Mouse (Mus musculus) midbrain, postnatal 0 days (tissue): ENCODE measurements around the gene Actg1. TPM values are rescaled to one million over a fixed set of nuclear protein-coding genes. Genes with fewer than 3 reads are reported as not detected.

Experiments used
- ATAC-seq: fragments of 200-750 bp; cut with Nextera tagmentation; 2 replicates; pipeline ENCODE4 v1.8.0; 2017; ENCODE audit warnings: moderate number of reproducible peaks, mild to moderate bottlenecking, moderate TSS enrichment, moderate library complexity; ENCODE audit not compliant: low FRiP score
- DNase-seq: peaks from one replicate; pipeline ENCODE4 v3.0.0-alpha.2; 2015; ENCODE audit warnings: low spot score
- H3K27ac ChIP-seq: fragments of 300-500 bp; sonication (generic); 2 replicates; pipeline ENCODE4 v1.5.1; 2014; ENCODE audit warnings: low read depth, mild to moderate bottlenecking, low read length, mixed read lengths
- H3K27me3 ChIP-seq: fragments of 300-500 bp; sonication (generic); 2 replicates; pipeline ENCODE4 v1.6.1; 2014; ENCODE audit warnings: low read length, control low read depth, mixed read lengths; ENCODE audit not compliant: insufficient read depth
- H3K36me3 ChIP-seq: fragments of 300-500 bp; sonication (generic); 2 replicates; pipeline ENCODE4 v1.6.1; 2014; ENCODE audit warnings: low read length, control low read depth, mixed read lengths; ENCODE audit not compliant: insufficient read depth
- H3K4me1 ChIP-seq: fragments of 300-500 bp; sonication (generic); 2 replicates; pipeline ENCODE4 v1.6.1; 2014; ENCODE audit warnings: mild to moderate bottlenecking, control low read depth, antibody characterized with exemption, low read length, mixed read lengths; ENCODE audit not compliant: insufficient read depth
- H3K4me2 ChIP-seq: fragments of 300-500 bp; sonication (generic); 2 replicates; pipeline ENCODE4 v1.6.1; 2014; ENCODE audit warnings: low read depth, mild to moderate bottlenecking, low read length, mixed read lengths; ENCODE audit not compliant: poor library complexity, severe bottlenecking
- H3K4me3 ChIP-seq: fragments of 300-500 bp; sonication (generic); 2 replicates; pipeline ENCODE4 v1.5.1; 2014; ENCODE audit warnings: low read depth, mild to moderate bottlenecking, low read length, moderate library complexity
- H3K9ac ChIP-seq: fragments of 300-500 bp; sonication (generic); replicated peaks from 2 replicates; pipeline ENCODE4 v1.6.1; 2014; ENCODE audit warnings: mild to moderate bottlenecking, low read length, moderate library complexity, mixed read lengths; ENCODE audit not compliant: poor library complexity, severe bottlenecking
- H3K9me3 ChIP-seq: fragments of 300-500 bp; sonication (generic); 2 replicates; pipeline ENCODE4 v1.6.1; 2016; ENCODE audit warnings: low read length, control low read depth
- CTCF ChIP-seq: IDR thresholded peaks from 2 replicates; pipeline ENCODE4 v1.5.1; 2016; ENCODE audit warnings: antibody characterized with exemption, mild to moderate bottlenecking
- WGBS: fragments of 180-500 bp; shearing (Covaris S2); extraction: QIAGEN DNeasy Blood & Tissue Kit; methylation state at CpG from one replicate; pipeline ENCODE4 v1.1.7; 2014; 5-methylcytosine and 5-hydroxymethylcytosine counted together
- polyA plus RNA-seq: library from polyadenylated mRNA; unstranded; fragments of >200 nt; fragmentation: Nextera tagmentation; extraction: Ambion mirVana; gene quantifications from 2 replicates; pipeline ENCODE4 v1.2.1, GENCODE M21; 2015
- total RNA-seq: library from RNA; depleted of rRNA; stranded (reverse); fragments of >200 nt; gene quantifications from 2 replicates; pipeline ENCODE4 v1.2.3, GENCODE M21; 2014

Actg1 gene
- total and polyA plus RNA-seq, 2 experiments from 2014 or later: 2,534 to 3,992 TPM

- Histone ChIP-seq H3K27me3 (no peaks in the 10 kb centered on the region; the same call in 1 of the 2 replicates), H3K27ac (peak overlapping the region; percentile 95; the same call in 1 of the 2 replicates), H3K4me1 (peaks cover 21% of the 10 kb centered on the region), H3K9me3 (no peaks in the 10 kb centered on the region), H3K9ac (no peak overlapping the region), H3K4me3 (no peak overlapping the region), H3K36me3 (no peaks in the 10 kb centered on the region), H3K4me2 (no peak overlapping the region)
- TF ChIP-seq CTCF: no peak
- DNase-seq (no peak), ATAC-seq (no peak)
- WGBS: 48% methylated on average over 6 of the region's 6 CpGs
These were observed 34.2 kb downstream of the Actg1 start for GRCm38 (mm10) chr11:120313906-120314685.

GRCm38 (mm10) chr11:120312069-120312468 lies 36.3 kb downstream of the Actg1 start:
- H3K4me3 ChIP-seq: no peak overlapping the region
- H3K27ac ChIP-seq: peak overlapping the region; percentile 77; the same call in 1 of the 2 replicates
- no peaks in the 10 kb centered on the region; the same call in 1 of the 2 replicates for H3K27me3 ChIP-seq
- peaks cover 22% of the 10 kb centered on the region for H3K4me1 ChIP-seq
- no peak for DNase-seq
- WGBS: 86% methylated on average over 6 of the region's 6 CpGs
- ATAC-seq: no peak
- no peaks in the 10 kb centered on the region for H3K9me3 ChIP-seq
- H3K36me3 ChIP-seq: no peaks in the 10 kb centered on the region
- no peak for TF ChIP-seq CTCF
- H3K9ac ChIP-seq: no peak overlapping the region
- H3K4me2 ChIP-seq: no peak overlapping the region

- Histone ChIP-seq H3K9ac (peak overlapping the region; percentile 46; the same call in 1 of the 2 replicates), H3K4me1 (peaks cover 25% of the 10 kb centered on the region), H3K4me3 (peak overlapping the region; percentile 37), H3K9me3 (no peaks in the 10 kb centered on the region), H3K27ac (peak overlapping the region; percentile 77), H3K4me2 (peak overlapping the region; percentile 61), H3K27me3 (no peaks in the 10 kb centered on the region; the same call in 1 of the 2 replicates), H3K36me3 (no peaks in the 10 kb centered on the region)
- ATAC-seq (no peak), DNase-seq (no peak)
- WGBS: 53% methylated on average over 10 of the region's 10 CpGs
- TF ChIP-seq CTCF: no peak
These were observed 36.8 kb downstream of the Actg1 start for GRCm38 (mm10) chr11:120311561-120311960.

GRCm38 (mm10) chr11:120310813-120311312 lies 37.5 kb downstream of the Actg1 start:
- DNase-seq (peak; percentile 97), ATAC-seq (peak; percentile 90)
- TF ChIP-seq CTCF: no peak
- Histone ChIP-seq H3K4me2 (peak overlapping the region; percentile 61), H3K4me3 (peak overlapping the region; percentile 37), H3K27ac (peak overlapping the region; percentile 77), H3K36me3 (no peaks in the 10 kb centered on the region), H3K9ac (peak overlapping the region; percentile 65), H3K4me1 (peaks cover 31% of the 10 kb centered on the region), H3K27me3 (no peaks in the 10 kb centered on the region; the same call in 1 of the 2 replicates), H3K9me3 (no peaks in the 10 kb centered on the region)
- 11% methylated on average over 45 of the region's 45 CpGs for WGBS

GRCm38 (mm10) chr11:120308441-120309320 lies 39.7 kb downstream of the Actg1 start:
- Histone ChIP-seq H3K9me3 (no peaks in the 10 kb centered on the region), H3K27me3 (peaks cover 3% of the 10 kb centered on the region), H3K27ac (no peak overlapping the region), H3K4me2 (no peak overlapping the region), H3K9ac (no peak overlapping the region), H3K4me1 (peaks cover 28% of the 10 kb centered on the region), H3K36me3 (no peaks in the 10 kb centered on the region), H3K4me3 (no peak overlapping the region)
- ATAC-seq (no peak), DNase-seq (no peak)
- TF ChIP-seq CTCF: no peak
- WGBS: 55% methylated on average over 15 of the region's 15 CpGs
